Mouse (Mus musculus) CD4-positive naive resting alpha-beta T cell, adult 57 days (primary cell): Measurements from ENCODE around the gene Slc35b3. TPM values are rescaled to one million over a fixed set of nuclear protein-coding genes. Genes with fewer than 3 reads are reported as not detected.

Experiments used
- total RNA-seq: library from RNA; stranded (reverse); gene quantifications from one replicate; pipeline ENCODE4 v1.2.4, GENCODE M21; 2023

Gene Slc35b3
- 71.5 TPM for total RNA-seq

GRCm38 (mm10) chr13:38960063-38961050 is at the start of gene Slc35b3:
Gene Slc35b3 (minus strand): TSS chr13:38960875.

